Mouse (Mus musculus) neutrophil, adult 5-6 weeks (primary cell): ENCODE measurements around the gene Alpk1. TPM values are rescaled to one million over a fixed set of nuclear protein-coding genes. Genes with fewer than 3 reads are reported as not detected.

ENCODE experiments used
- ATAC-seq: fragments of 151-379, 151-347 bp; 2 replicates; pipeline ENCODE4 v1.8.0; 2017; ENCODE audit warnings: mild to moderate bottlenecking, moderate TSS enrichment; ENCODE audit not compliant: insufficient number of reproducible peaks, poor library complexity, low FRiP score, severe bottlenecking; ENCODE audit errors: extremely low read depth
- total RNA-seq: library from RNA; stranded (forward); fragments of 200-1000 nt; gene quantifications from 2 replicates; pipeline ENCODE4 v1.2.3, GENCODE M21; 2017

The Alpk1 gene
- total RNA-seq, 1 experiment from 2014 or later: 4.9 TPM

- peak; percentile 56; the same call in 1 of the 2 replicates for ATAC-seq
Measured at GRCm38 (mm10) chr3:127639875-127640761, 140.2 kb downstream of the Alpk1 start.

GRCm38 (mm10) chr3:127634984-127635349, 145.4 kb downstream of the Alpk1 start:
- ATAC-seq: no peak

- peak; percentile 56 for ATAC-seq
Measured at GRCm38 (mm10) chr3:127634101-127634983, 146.0 kb downstream of the Alpk1 start.

- peak; percentile 31; the same call in 1 of the 2 replicates for ATAC-seq
Measured at GRCm38 (mm10) chr3:127633080-127634032, 147.0 kb downstream of the Alpk1 start, which contains the start of gene Neurog2. Gene Neurog2, plus strand, starts transcription at chr3:127633135.

GRCm38 (mm10) chr3:127632531-127632930, 147.8 kb downstream of the Alpk1 start:
- ATAC-seq: no peak

GRCm38 (mm10) chr3:127631582-127631981, 148.7 kb downstream of the Alpk1 start:
- ATAC-seq: no peak

GRCm38 (mm10) chr3:127630735-127631372, 149.5 kb downstream of the Alpk1 start:
- ATAC-seq: no peak

- no peak for ATAC-seq
Measured at GRCm38 (mm10) chr3:127630190-127630589, 150.1 kb downstream of the Alpk1 start.

GRCm38 (mm10) chr3:127628311-127629184, 151.8 kb downstream of the Alpk1 start:
- ATAC-seq: no peak

- ATAC-seq: no peak
Measured at GRCm38 (mm10) chr3:127627956-127628310, 152.4 kb downstream of the Alpk1 start.

GRCm38 (mm10) chr3:127627151-127627955, 153.0 kb downstream of the Alpk1 start:
- no peak for ATAC-seq

GRCm38 (mm10) chr3:127626524-127626923, 153.8 kb downstream of the Alpk1 start:
- no peak for ATAC-seq

- ATAC-seq: no peak
Measured at GRCm38 (mm10) chr3:127625701-127626399, 154.5 kb downstream of the Alpk1 start.

GRCm38 (mm10) chr3:127625296-127625695, 155.0 kb downstream of the Alpk1 start:
- ATAC-seq: peak; percentile 86
